Mouse (Mus musculus): Measurements from ENCODE around the gene Mrpl28.
A peak's percentile ranks its signal among the peaks of the same experiment; 100 is the strongest.
"Not testable (repeated sequence)": the region's sequence is repeated elsewhere in the genome, so short reads cannot be mapped to it uniquely, and the experiment has no call there.

The Mrpl28 gene

DNA sequence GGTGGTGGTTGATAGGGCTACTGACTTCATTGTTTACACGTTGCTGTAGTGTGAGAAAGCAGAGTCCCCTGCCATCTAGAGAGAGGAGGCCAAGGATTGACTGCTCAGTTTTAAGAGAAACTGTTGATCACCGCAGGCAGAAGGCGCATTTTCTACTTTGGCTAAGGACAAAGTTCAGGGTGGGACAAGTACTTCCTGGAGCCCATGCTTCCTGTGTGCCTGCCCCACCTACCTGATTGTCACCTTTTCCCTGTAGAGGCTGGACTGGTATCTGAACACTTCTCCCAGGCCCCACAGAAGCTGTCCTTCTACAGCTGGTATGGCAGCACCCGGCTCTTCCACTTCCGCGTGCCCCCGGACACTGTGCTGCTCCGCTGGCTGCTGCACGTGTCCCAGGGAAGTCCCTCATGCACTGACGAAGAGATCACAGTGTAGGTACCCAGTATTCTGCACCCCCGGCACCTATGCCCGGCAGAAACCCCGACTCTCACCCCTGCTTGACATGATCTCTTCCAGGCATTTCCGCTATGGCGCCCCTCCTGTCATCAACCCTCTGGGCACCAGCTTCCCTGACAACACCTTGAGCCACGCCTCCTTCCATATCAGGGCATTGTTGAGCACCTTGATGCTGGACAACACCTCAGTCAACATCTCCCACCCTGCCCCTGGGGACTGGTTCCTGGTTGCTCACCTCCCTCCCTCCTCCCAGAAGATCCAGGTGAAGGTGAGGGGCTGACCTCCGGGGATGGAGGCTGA is 6.6 kb upstream of the Mrpl28 start:
- no peak for DNase-seq

DNA sequence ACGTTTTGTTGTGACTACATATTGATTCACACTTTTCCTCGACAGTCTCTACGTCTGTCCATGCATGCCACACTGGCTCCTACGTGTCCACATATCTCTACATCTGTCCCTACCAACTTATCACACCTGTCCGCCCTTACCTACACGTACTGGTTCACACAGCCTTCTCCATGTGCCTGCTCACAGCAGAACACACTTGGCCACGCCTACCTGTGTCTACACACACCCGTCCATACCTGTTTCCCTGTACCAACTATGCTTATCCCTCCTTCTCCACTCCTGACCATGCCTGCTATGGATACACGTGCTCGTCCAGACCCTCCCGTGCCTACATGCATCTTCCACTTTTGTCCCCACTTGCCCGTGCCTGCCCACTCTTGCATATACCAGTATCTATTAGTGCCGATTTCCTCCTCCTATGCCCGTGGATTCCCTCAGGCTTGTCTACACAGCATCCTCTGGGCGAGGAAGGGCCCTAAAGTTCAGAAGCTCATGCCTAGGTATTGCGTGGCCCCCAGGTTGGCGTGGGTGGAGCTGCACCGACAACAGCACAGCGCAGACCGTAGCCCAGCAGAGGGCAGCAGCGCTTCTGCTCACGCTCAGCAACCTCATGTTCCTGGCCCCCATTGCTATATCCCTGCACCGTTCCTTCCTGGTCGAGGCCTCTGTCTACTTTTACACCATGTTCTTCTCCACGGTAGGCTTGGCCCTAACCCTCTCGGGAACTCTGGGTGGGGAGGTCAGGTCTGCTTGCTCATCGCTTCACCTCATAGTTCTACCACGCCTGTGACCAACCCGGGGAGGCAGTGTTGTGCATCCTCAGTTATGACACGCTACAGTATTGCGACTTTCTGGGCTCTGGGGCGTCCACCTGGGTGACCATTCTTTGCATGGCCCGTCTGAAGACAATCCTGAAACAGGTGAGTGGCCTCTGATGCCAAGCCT is 3.3 kb upstream of the Mrpl28 start:
- no peak for DNase-seq

DNA sequence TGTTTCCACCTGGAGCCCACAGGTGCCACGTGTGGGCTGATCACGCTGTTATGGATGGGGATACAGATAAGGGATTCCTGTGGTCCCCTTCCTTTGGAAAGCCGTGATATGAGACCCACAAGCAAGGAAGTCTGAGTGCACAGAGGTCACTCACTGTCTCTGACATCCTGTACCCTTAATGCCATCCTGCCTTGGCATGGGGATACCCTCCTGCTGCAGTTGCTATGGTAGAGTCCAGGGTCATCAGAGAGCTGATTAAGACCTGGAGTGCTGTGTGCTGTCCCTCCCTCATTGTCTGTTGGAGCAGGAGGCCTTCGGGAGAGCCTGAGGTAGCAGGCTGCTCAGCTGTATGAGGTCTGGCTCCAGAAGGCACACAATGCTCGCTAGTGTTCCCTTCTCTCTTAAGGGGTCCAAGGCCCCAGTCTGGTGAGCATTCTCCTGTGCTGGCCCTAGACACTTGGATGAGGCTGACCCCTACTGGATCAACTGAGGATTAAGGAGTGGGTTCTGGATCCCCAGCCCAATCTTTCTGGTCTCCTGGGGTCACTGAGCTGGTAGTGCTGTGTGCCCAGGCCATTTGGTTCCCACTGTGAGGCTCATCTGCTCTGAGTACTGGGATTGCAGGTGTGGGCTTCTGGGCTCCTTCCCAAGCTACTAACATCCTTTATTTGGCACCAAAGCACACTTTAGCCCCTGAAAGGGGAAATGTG is 714 bp upstream of the Mrpl28 start:
- DNase-seq: no peak

DNA sequence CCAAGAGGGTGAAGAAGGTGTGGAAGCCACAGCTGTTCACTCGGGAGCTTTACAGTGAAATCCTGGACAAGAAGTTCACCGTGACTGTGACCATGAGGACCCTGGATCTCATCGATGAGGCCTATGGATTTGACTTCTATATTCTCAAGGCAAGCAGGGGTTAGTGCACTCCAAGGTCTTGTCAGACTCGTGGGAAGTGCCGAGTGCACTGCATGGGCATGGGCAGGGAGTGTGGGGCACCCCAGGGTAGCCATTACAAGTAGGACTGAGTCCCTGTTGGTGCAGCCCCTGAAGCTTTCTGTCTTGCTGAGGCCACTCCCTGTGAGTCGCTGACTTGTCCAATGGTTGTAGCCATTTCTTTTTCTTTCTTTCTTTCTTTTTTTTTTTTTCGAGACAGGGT is 1.3 kb downstream of the Mrpl28 start:
- no peak for DNase-seq

DNA sequence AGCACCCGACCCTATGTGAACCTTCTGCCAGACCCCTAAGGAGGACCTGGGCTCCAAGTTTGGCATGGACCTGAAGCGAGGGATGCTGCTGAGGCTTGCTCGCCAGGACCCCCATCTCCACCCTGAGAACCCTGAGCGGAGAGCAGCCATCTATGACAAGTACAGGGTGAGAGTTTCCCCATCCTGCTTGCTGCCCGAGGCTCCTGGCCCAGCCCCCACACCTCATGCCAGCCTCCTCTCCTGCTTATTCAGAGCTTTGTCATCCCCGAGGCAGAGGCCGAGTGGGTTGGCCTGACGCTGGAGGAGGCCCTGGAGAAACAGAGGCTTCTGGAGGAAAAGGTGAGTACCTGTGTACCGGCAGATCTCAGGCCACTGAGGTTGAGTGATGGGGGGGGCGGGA is 1.9 kb downstream of the Mrpl28 start:
- DNase-seq: no peak

DNA sequence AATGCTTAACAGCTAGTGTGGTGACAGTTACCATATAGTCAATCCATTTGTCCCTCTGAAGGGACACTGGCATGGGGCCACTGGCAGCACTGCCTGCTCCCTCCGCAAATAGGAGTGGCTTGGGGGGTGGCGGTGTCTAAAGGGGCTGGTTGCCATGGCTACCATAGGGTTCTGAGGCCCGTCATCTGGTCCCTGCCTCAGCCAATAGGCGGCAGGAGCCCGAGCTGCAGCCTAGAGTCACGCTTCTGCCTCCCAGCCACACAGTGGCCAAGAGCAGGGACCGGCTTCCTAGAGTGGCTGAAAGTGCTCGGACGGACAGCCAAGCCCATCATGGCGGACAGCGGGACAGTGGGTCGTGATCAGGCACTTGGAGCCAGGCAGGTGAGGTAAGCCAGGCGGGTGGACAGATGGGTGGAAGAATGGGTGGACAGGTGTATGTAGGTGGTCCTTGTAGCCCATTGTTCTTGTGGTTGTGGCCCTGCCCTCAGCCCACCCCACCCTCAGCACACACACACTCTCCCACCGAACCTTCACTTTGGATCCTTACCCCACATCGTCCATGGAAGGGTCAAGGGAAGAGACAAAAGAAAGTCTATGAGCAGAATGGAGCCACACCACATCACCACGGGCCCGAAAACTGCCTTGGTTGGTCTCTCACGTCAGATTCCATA is 7.9 kb downstream of the Mrpl28 start:
- no peak for DNase-seq

DNA sequence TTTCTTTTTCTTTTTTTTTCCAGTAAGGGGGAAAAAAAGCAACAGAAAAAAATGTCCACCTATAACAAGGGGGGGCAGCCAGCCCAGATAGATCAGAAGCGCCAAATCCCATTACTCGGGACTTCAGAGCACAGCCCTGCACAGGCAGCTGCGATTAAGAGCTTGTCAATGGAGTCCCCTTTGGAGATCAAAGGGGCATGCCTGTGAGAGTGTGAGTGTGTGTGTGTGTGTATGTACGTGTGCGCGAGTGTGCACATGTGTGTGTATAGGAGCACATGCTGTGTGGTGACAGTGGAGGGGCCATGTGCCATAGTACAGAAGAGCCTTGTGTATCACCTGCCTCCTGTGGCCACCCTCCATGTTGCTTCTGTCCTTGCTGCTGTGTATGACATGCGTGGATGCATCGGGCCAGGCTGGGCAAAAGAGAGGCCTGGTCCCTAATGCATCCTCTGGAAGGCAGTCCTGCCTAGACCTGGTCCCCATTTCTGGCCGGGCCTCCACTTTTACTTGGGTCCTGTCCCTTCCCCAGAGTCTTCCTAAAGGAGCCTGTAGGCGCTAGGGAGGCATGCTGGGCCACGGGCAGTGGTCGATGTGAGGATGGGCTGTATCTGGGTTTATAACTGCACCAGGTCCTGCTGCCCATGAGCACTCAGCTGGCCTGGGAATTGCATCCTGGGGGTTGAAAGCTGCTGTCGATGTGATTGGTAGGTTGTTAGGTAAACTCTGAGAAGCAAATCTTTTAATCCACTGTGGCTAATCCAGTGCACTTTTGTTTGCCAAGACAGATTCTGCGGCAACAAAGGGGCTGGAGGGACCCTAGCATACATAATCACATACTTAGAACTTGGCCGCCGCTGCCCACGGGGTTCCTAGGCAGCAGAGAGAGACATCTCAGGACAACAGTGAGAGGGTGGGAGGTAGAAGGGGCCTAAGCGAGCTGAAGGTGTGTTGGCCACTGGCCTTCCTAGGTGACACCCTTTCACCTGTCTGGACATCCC is 8.9 kb downstream of the Mrpl28 start:
- no peak for DNase-seq

DNA sequence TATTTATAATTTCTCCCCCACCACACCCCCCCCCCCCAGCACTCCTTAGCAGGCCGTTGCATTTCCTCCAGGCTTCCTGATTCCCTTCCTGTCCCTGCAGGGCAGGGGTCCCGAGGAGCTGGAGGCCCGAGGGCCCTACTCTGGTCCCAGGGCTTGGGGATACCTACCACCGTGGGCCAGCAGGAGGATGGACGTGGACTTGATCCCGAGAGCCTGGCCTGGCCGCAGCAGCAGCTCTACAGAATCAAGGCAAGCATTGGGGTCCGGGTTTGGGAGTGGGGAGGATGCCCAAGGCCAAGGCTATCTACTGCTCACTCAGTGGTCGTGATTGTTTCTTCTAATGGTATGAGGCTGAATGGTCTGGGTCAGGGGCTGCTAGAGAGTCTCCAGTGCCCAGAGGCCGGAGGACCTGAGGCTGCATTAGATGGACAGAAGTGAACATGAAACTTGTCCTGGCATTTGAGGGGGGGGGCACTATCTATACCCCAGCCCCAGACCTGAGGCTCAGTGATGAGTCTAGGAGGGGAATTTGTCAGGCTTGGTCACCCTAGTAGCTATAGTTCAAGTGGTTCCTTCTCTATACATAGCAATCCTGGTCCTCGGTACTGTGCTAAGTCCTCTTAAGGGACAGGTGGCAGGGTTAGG is 13.9 kb downstream of the Mrpl28 start:
- DNase-seq: no peak

DNA sequence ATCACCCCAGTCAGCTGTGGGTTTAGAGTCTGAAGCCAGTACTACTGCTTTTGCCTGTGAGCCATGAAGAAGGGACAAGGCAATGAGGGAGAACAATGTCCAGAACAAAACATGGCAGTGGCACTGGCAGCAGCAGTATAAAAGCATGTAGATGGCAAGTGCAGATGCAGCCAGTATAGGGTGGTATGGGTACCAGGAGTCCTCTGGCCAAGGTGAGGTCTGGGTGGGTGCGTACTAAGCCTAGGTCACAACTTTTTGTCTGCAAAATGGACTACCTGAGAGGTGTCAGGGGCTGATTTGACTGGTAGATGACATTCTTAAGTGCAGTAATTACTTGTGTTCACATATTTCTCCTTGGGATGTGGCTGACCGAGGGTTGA is 14.4 kb downstream of the Mrpl28 start:
- DNase-seq: no peak

DNA sequence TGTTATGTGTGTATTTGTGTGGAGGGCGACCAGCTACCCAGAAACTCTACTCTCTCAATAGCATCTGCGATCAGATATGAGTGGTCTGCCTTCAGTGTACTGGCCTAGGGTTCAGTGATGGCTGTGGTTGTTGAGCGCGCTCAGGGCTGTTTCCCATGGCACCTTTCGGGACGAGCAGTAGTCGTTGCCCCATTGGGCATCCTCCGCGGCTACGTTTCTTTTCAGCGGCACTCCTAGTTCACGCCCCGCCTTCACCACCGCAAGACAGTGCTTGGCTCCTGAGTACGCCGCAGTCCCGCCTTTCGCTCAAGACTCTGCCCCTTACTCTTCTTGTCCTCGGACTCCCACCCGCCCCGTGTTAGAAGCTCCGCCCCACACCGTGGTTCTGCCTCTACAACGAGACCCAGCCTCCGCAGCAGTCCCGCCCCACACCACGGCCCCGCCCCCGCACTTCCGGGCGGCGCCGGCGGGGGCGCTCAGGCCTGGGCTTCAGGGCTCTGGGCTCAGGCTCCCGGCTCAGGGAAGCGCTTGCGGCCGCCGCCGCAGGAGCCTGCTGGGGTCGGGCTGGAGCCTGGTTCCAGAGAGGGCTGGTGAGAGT is 15.0 kb downstream of the Mrpl28 start, which contains the start of gene Axin1:
Gene Axin1 (plus strand): TSS at position 450 of the 598 bp plus-strand sequence.
- DNase-seq: peak; percentile 96 to 99

DNA sequence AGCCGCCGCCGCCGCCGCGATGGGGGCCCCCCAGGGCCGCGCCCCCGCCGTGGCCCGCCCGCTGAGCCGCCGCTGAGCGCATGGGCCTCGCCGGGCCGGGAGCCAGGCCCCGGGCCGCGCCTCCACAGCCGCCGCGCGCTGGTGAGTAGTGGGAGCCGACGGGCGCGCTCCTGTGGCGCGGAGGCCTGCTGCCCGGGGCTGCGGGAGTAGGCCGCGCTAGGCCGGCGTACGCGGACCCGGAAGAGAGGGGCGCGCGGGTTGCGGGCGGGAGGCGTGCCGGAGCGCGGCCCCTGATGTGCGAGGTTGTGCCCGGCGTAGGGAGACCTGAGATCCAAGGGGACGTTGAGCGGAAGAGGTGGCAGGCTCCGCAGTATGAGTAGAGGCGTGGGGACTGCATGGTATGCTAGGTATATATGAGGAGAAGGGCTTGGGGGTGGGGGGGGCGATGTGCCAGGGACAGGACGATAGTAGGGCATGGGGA is 15.6 kb downstream of the Mrpl28 start:
- DNase-seq: peak; percentile 36 to 40

DNA sequence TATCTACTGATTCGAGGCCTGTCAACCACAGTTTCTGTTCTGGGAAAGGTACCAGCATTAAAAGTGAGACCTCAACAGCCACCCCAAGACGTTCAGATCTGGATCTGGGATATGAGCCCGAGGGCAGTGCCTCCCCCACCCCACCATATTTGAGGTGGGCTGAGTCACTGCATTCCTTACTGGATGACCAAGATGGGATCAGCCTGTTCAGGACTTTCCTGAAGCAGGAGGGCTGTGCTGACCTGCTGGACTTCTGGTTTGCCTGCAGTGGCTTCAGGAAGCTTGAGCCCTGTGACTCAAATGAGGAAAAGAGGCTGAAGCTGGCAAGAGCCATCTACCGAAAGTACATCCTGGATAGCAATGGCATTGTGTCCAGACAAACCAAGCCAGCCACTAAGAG is 19.5 kb downstream of the Mrpl28 start:
- DNase-seq: no peak

DNA sequence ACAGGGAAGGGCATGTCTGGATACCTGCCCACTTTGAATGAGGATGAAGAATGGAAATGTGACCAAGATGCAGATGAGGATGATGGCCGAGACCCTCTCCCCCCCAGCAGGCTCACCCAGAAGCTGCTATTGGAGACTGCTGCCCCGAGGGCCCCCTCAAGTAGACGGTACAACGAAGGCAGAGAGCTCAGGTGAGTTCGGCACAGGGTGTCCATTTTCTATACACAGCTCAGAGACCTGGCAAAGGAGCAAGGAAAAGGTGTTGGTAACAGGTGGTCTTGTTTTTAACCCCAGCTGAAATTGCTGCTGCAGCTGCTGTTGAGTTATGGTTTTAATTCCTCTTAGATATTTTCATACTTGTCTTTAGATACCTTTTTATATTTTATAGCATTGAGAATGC is 20.1 kb downstream of the Mrpl28 start:
- no peak for DNase-seq

DNA sequence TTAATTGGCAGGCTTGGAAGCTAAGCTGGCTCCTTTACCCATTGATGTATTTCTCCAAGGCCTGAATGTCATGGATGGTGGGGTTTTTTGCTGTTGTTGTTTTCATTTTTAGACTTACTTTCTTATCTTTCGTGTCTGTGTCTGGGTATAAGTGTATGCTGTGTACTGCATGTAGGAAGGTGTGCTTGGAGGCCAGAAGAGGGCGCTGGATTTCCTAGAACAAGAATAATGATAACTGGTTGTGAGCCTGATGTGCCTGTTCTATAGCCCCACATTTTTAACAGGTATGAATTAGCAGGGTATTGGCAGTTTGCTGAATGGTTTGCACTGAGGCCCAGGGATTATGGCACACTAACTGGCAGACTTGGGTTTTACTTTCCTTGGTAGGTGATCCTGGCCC is 25.8 kb downstream of the Mrpl28 start:
- DNase-seq: no peak

DNA sequence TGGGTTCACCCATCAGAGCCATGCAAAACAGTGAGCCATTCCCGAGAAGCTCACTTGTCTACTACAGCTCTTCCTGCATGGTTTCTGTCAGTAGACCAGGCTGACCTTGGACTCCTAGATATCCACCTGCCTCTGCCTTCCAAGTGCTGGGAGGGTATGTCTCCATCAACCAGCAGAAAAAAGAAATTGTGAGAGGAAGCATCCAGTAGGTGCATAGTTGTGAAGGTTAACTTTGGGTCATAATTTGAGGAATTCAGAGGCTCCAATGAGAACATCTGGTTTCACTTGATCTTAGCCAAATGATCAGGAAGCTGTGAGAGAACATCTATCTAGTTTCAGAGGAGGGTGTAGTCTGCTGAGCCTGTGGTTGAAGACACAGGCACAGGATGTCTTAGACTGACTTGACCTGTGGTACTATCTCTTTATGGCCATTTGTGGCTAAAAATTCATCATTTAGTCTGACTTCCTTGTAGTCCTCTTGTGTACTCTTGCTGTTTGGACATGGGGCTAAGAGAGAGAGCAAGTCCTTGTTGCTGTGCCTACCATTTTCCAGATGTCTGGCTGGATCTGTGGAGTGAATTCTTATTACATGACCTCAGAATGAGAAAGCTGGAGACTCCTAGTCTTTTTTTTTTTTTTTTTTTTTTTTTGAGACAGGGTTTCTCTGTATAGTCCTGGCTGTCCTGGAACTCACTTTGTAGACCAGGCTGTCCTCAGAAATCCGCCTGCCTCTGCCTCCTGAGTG is 28.8 kb downstream of the Mrpl28 start:
- no peak for DNase-seq

DNA sequence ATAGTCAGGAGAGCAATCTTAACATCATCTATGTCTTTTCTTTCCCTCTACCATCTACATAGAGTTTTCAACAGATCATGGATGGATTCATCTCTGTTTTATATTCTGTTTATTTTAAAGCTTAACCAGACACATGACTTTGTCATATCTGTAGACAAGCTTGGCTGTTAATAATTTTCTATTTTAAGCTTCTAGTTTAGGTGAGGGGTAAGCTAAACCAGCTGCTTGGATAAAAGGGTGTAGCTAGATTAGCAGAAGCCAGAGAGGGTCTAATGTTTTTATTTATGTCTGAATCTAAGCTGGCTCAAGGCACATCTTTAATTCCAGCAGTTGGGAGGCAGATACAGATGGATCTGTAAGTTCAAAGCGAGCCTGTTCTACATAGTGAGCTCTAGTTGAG is 39.4 kb downstream of the Mrpl28 start:
- no peak for DNase-seq

DNA sequence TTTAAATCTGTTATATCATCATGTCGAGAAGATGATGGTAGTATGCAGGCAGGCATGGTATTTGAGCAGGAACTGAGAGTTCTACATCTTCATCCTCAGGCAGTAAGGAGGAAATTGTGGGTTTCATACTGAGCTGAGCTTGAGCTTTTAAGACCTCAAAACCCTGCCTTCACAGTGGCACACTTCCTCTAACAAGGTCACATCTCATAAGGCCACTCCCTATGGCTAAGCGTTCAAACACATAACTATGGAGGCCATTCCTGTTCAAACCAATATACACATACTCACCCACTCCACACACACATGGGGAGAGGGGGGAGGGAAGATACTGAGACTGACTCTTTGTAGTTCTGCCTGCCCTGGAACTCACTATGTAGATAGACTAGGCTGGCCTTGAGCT is 44.7 kb downstream of the Mrpl28 start:
- DNase-seq: peak in 1 of 2 experiments; percentile 45

DNA sequence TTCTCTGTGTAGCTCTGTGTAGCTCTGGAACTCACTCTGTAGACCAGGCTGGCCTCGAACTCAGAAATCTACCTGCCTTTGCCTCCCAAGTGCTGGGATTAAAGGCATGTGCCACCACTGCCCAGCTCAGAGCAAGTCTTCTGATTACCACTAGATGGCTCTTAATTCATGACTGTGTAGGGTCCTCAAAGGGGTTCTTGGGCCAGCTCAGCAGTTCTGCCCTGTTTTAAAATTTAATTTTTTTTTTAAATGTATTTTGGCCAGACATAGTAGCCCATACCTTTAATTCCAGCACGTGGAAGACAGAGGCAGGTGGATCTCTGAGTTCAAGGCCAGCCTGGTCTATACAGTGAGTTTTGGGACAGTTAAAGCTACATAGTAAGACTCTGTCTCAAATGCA is 51.9 kb downstream of the Mrpl28 start:
- not testable (repeated sequence) for DNase-seq

Data from thymus, adult 18-20 months (tissue).